Mouse (Mus musculus) hindlimb bud, embryonic 11.5 days (tissue): ENCODE results near the gene Ccl5.

Experiments
- DNase-seq: peaks from one replicate; pipeline ENCODE4 v3.0.0-alpha.2; 2012; ENCODE audit warnings: low read depth, low spot score; ENCODE audit errors: extremely low spot score

The Ccl5 gene

GRCm38 (mm10) chr11:83540931-83541330 is 10.6 kb upstream of the Ccl5 start:
- no peak for DNase-seq

- DNase-seq = no peak
Observed at GRCm38 (mm10) chr11:83538705-83539314, 8.5 kb upstream of the Ccl5 start.

- no peak for DNase-seq
Observed at GRCm38 (mm10) chr11:83536831-83537230, 6.5 kb upstream of the Ccl5 start.

GRCm38 (mm10) chr11:83534609-83535423 is 4.5 kb upstream of the Ccl5 start:
- no peak for DNase-seq

GRCm38 (mm10) chr11:83534143-83534542 is 3.8 kb upstream of the Ccl5 start:
- DNase-seq = no peak

GRCm38 (mm10) chr11:83533192-83533591 is 2.9 kb upstream of the Ccl5 start:
- DNase-seq = no peak

GRCm38 (mm10) chr11:83529024-83529423 is 1.3 kb downstream of the Ccl5 start:
- DNase-seq = no peak

- no peak for DNase-seq
Observed at GRCm38 (mm10) chr11:83522075-83522474, 8.2 kb downstream of the Ccl5 start, which contains the start of gene Heatr9. Gene Heatr9 (minus strand): TSS chr11:83522175.

- DNase-seq = no peak
Observed at GRCm38 (mm10) chr11:83518371-83518770, 11.9 kb downstream of the Ccl5 start.

- DNase-seq = no peak
Observed at GRCm38 (mm10) chr11:83517153-83517552, 13.2 kb downstream of the Ccl5 start.

GRCm38 (mm10) chr11:83509521-83509920 is 20.8 kb downstream of the Ccl5 start:
- DNase-seq = no peak

GRCm38 (mm10) chr11:83504308-83504707 is 26.0 kb downstream of the Ccl5 start:
- DNase-seq = no peak

- no peak for DNase-seq
Observed at GRCm38 (mm10) chr11:83495571-83495970, 34.7 kb downstream of the Ccl5 start.

GRCm38 (mm10) chr11:83491488-83491887 is 38.8 kb downstream of the Ccl5 start:
- DNase-seq = no peak
